Mouse (Mus musculus) hindbrain, embryonic 11.5 days (tissue): Measurements from ENCODE around the gene Efnb2. TPM values are rescaled to one million over a fixed set of nuclear protein-coding genes. Genes with fewer than 3 reads are reported as not detected.
A peak's percentile ranks its signal among the peaks of the same experiment; 100 is the strongest.

Experiments used
- ATAC-seq: fragments of 200-750 bp; cut with Nextera tagmentation; 2 replicates; pipeline ENCODE4 v1.8.0; 2017; ENCODE audit warnings: mild to moderate bottlenecking, moderate TSS enrichment, moderate library complexity; ENCODE audit not compliant: low FRiP score
- DNase-seq: peaks from one replicate; pipeline ENCODE4 v3.0.0-alpha.2; 2015; ENCODE audit warnings: low spot score
- H3K27ac ChIP-seq: fragments of 300-500 bp; sonication (generic); 2 replicates; pipeline ENCODE4 v1.5.1; 2014; ENCODE audit warnings: mild to moderate bottlenecking, low read depth, low read length
- H3K27me3 ChIP-seq: fragments of 300-500 bp; sonication (generic); 2 replicates; pipeline ENCODE4 v1.6.1; 2014; ENCODE audit warnings: mild to moderate bottlenecking, low read length, moderate library complexity, mixed read lengths; ENCODE audit not compliant: control insufficient read depth, insufficient read depth
- H3K36me3 ChIP-seq: fragments of 300-500 bp; sonication (generic); 2 replicates; pipeline ENCODE4 v1.6.1; 2014; ENCODE audit warnings: mild to moderate bottlenecking, low read length, moderate library complexity, mixed read lengths; ENCODE audit not compliant: control insufficient read depth, insufficient read depth
- H3K4me1 ChIP-seq: fragments of 300-500 bp; sonication (generic); replicated peaks from 2 replicates; pipeline ENCODE4 v1.6.1; 2014; ENCODE audit warnings: low read length, mixed read lengths; ENCODE audit not compliant: control insufficient read depth, insufficient read depth
- H3K4me2 ChIP-seq: fragments of 300-500 bp; sonication (generic); replicated peaks from 2 replicates; pipeline ENCODE4 v1.6.1; 2014; ENCODE audit warnings: mild to moderate bottlenecking, low read depth, low read length
- H3K4me3 ChIP-seq: fragments of 300-500 bp; sonication (generic); 2 replicates; pipeline ENCODE4 v1.5.1; 2014; ENCODE audit warnings: low read depth, low read length
- H3K9ac ChIP-seq: fragments of 300-500 bp; sonication (generic); 2 replicates; pipeline ENCODE4 v1.6.1; 2014; ENCODE audit warnings: low read depth, low read length
- H3K9me3 ChIP-seq: fragments of 300-500 bp; sonication (generic); 2 replicates; pipeline ENCODE4 v1.6.1; 2016; ENCODE audit warnings: low read length; ENCODE audit not compliant: control insufficient read depth
- WGBS: fragments of 180-500 bp; shearing (Covaris S2); extraction: QIAGEN DNeasy Blood & Tissue Kit; methylation state at CpG from one replicate; pipeline ENCODE4 v1.1.7; 2014; 5-methylcytosine and 5-hydroxymethylcytosine counted together
- polyA plus RNA-seq: library from polyadenylated mRNA; unstranded; fragments of >200 nt; fragmentation: Nextera tagmentation; extraction: Ambion mirVana; gene quantifications from 2 replicates; pipeline ENCODE4 v1.2.1, GENCODE M21; 2014

Efnb2 gene
- polyA plus RNA-seq, 1 experiment from 2014 or later = 36.3 TPM

GRCm38 (mm10) chr8:8657692-8658355 lies 3.2 kb downstream of the Efnb2 start:
- peak overlapping the region; percentile 63 for H3K27ac ChIP-seq

GRCm38 (mm10) chr8:8656578-8657441 lies 4.2 kb downstream of the Efnb2 start:
- H3K4me1 ChIP-seq = peaks cover 2% of the 10 kb centered on the region; the same call in 1 of the 2 replicates
- H3K9ac ChIP-seq = peak overlapping the region; percentile 16
- WGBS = 4% methylated on average over 14 of the region's 14 CpGs
- ATAC-seq = no peak
- no peaks in the 10 kb centered on the region for H3K9me3 ChIP-seq
- H3K27ac ChIP-seq = peak overlapping the region; percentile 63
- no peaks in the 10 kb centered on the region for H3K36me3 ChIP-seq
- H3K27me3 ChIP-seq = no peaks in the 10 kb centered on the region
- peak overlapping the region; percentile 85 for H3K4me2 ChIP-seq
- peak; percentile 51 for DNase-seq
- H3K4me3 ChIP-seq = peak overlapping the region; percentile 96

More at GRCm38 (mm10) chr8:8657692-8658355, 3.2 kb downstream of the Efnb2 start:
- DNase-seq (peak; percentile 40), ATAC-seq (no peak)
- Histone ChIP-seq H3K4me3 (peak overlapping the region; percentile 96), H3K9me3 (no peaks in the 10 kb centered on the region), H3K36me3 (no peaks in the 10 kb centered on the region), H3K4me1 (peaks cover 2% of the 10 kb centered on the region; the same call in 1 of the 2 replicates), H3K9ac (peak overlapping the region; percentile 97), H3K4me2 (peak overlapping the region; percentile 85), H3K27me3 (no peaks in the 10 kb centered on the region)
- WGBS = 6% methylated on average over 5 of the region's 5 CpGs

DNA sequence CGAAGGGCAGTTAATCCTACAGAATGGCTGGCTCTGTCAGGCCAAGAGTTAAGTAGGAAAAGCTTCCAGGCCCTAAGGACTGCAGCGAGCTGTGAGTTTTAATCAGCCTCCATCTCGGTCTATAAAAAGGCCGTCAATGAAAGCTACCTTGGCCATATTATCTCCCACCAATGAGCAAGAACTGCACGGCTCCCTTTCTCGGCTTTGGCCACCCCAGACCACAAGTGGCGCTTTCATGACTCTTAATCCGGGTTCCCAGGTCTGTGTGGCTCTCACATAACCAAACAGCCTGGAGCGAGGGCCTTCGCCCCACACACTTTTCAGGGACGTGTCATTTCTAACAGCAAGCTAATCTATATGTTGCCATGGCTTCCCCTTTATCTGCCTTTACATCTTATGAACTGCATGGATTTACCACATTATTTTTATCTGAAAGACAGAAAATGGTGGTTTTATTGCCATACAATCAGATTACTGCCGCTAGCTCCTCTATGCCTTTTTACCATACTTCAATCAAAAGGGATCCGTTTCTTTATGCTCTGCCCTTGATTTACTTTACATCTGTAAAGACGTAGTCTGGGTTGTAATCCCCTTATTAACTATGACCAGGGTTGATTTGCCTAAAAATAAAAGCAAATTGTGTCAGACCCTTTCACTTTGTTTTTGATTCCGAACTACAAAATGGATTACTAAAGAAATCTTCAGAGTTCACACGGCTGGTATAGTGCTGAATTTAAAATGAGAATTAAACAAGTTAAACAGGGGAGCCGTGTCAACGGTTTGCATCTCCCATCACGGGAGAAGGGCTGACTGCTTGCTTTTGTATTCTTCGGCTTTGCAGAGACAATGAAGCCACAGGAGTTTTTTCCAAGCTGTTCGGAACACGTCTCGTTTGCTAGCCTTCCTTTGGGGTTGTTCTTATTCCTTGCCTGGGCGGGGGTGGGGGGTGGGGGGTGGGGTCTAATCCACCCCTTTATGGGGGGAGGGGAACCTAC lies 5.4 kb downstream of the Efnb2 start:
- WGBS = 9% methylated on average over 24 of the region's 24 CpGs
- H3K36me3 ChIP-seq = no peaks in the 10 kb centered on the region
- no peaks in the 10 kb centered on the region for H3K9me3 ChIP-seq
- DNase-seq (peak; percentile 61), ATAC-seq (no peak)
- H3K9ac ChIP-seq = peak overlapping the region; percentile 46
- H3K4me2 ChIP-seq = peak overlapping the region; percentile 85
- H3K27ac ChIP-seq = peak overlapping the region; percentile 0
- peak overlapping the region; percentile 96 for H3K4me3 ChIP-seq
- H3K4me1 ChIP-seq = peaks cover 4% of the 10 kb centered on the region
- no peaks in the 10 kb centered on the region for H3K27me3 ChIP-seq

GRCm38 (mm10) chr8:8653906-8654489 lies 7.0 kb downstream of the Efnb2 start:
- H3K4me1 ChIP-seq = peaks cover 8% of the 10 kb centered on the region
- no peaks in the 10 kb centered on the region for H3K9me3 ChIP-seq
- 0 out of 2 replicates have a peak overlapping the region, but pooled peaks have one; percentile 12 for H3K9ac ChIP-seq
- WGBS = 27% methylated on average over 12 of the region's 12 CpGs
- no peaks in the 10 kb centered on the region for H3K27me3 ChIP-seq
- DNase-seq = peak; percentile 60
- no peak overlapping the region for H3K27ac ChIP-seq
- no peaks in the 10 kb centered on the region for H3K36me3 ChIP-seq
- H3K4me3 ChIP-seq = peak overlapping the region; percentile 9; the same call in 1 of the 2 replicates
- peak; percentile 46 for ATAC-seq
- peak overlapping the region; percentile 22 for H3K4me2 ChIP-seq

DNA sequence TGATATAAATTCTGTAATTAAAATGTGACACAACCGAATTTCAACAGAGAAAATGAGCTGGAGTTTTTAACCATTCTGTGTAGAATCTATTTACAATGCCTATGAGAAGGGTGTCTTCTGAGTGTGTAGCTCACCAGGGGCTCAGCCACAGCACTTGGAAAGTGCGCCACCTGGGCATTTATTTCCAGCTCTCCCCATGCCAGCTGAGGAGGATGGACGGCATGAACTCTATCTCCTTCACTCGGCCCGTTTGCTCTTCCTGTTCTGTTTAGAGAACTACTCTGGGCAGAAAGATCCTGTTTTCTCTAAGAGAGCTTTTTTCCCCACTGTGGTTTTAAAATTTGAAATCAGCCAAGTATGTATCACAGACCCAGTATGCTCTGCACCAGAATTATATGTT lies 7.7 kb downstream of the Efnb2 start:
- ATAC-seq (no peak), DNase-seq (no peak)
- Histone ChIP-seq H3K4me2 (peak overlapping the region; percentile 22; the same call in 1 of the 2 replicates), H3K27me3 (no peaks in the 10 kb centered on the region), H3K4me3 (0 out of 2 replicates have a peak overlapping the region, but pooled peaks have one; percentile 0), H3K9me3 (no peaks in the 10 kb centered on the region), H3K4me1 (peaks cover 8% of the 10 kb centered on the region), H3K36me3 (no peaks in the 10 kb centered on the region), H3K9ac (no peak overlapping the region), H3K27ac (no peak overlapping the region)
- 54% methylated on average over 5 of the region's 5 CpGs for WGBS

DNA sequence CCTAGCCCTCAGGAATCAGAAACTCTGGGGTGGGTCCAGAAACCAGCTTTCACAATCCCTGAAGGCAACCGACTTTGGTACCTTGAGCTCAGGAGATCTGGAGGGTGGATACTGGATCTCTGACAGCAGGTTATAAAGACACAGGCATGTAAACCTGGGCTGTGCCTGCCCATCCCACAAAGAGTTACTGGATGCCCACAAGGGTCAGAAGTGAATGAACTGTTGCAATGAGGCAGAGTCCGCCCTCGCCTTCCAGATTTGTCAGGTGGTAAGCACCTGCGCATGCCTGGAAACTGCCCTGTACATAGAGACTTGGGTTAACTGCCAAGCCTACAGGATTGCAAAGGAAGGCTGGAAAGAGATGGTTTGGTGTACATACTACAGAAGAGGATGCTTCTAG lies 8.7 kb downstream of the Efnb2 start:
- H3K27ac ChIP-seq = no peak overlapping the region
- H3K27me3 ChIP-seq = no peaks in the 10 kb centered on the region
- WGBS = 84% methylated on average over 4 of the region's 4 CpGs
- H3K4me1 ChIP-seq = peaks cover 8% of the 10 kb centered on the region
- no peak overlapping the region for H3K9ac ChIP-seq
- H3K9me3 ChIP-seq = no peaks in the 10 kb centered on the region
- no peak for DNase-seq
- ATAC-seq = no peak
- H3K4me2 ChIP-seq = no peak overlapping the region
- no peak overlapping the region for H3K4me3 ChIP-seq
- H3K36me3 ChIP-seq = no peaks in the 10 kb centered on the region

DNA sequence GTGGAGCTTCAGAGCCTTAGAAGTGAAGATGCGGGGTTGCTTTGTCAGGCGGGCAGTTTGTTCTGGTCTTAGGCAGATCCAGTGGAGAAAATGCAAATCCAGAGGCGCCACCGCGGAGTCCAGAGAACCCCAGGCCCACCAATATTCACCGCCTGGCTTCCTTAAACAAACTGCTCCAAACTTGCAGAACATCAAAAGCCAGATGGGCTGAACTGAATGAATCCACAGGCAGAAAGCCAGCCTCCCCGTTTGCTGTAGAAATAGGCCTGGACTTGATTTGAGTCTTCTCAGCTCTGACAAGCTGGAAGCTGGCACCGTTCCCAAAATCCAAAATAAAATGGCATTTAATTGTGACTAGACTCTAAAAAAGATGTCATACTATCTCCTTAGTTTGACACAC lies 11.1 kb downstream of the Efnb2 start:
- 54% methylated on average over 8 of the region's 8 CpGs for WGBS
- H3K4me1 ChIP-seq = peaks cover 6% of the 10 kb centered on the region
- H3K4me2 ChIP-seq = no peak overlapping the region

GRCm38 (mm10) chr8:8649536-8649935 lies 11.5 kb downstream of the Efnb2 start:
- Histone ChIP-seq H3K27me3 (no peaks in the 10 kb centered on the region), H3K27ac (no peak overlapping the region), H3K36me3 (no peaks in the 10 kb centered on the region), H3K4me3 (no peak overlapping the region), H3K4me1 (peaks cover 6% of the 10 kb centered on the region), H3K9ac (no peak overlapping the region), H3K9me3 (no peaks in the 10 kb centered on the region), H3K4me2 (no peak overlapping the region)
- ATAC-seq (no peak), DNase-seq (no peak)
- WGBS = 86% methylated on average over 3 of the region's 3 CpGs

More for the DNA sequence above, 11.1 kb downstream of the Efnb2 start:
- no peak for ATAC-seq
- no peak overlapping the region for H3K27ac ChIP-seq
- H3K4me3 ChIP-seq = no peak overlapping the region
- no peaks in the 10 kb centered on the region for H3K9me3 ChIP-seq
- H3K9ac ChIP-seq = no peak overlapping the region
- DNase-seq = no peak
- H3K27me3 ChIP-seq = no peaks in the 10 kb centered on the region
- H3K36me3 ChIP-seq = no peaks in the 10 kb centered on the region
